25 mouse cellular contexts compared by ENCODE assay signal in the genomic region with DNA sequence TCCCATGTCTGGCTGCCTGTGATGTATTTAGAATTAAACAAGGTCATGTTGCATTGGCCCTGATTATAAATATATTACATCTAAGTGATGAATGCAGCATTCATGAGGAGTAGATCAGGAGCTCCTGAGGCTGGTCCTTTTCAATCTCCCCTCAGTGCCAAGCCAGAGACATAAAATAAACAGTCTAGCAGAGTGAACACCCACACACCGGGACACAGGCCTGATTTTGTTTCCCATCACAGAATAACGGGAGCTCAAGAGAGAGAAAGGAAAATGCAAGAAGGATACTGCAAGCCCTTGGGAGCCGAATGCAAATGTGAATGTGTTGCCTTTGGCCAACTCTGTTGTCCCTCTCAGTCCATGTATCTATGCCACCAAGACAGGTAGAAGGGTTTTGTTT.
DNase-seq lines count a peak whose midpoint lies in the region; ATAC-seq and TF ChIP-seq lines count a peak whose summit lies in the region.
"Had no signal": no experiment of that assay in that cellular context is flagged by ENCODE, and none has a peak within 500 bp of the region (broad histone marks: within the 10 kb centered on the region; RNA-seq: fewer than 3 reads in every experiment).

No protein-coding gene starts in this region.

- H3K4me1 ChIP-seq in kidney, postnatal 0 days (replicated peaks; ENCODE audit: insufficient read depth, low read length), result no peaks in the 10 kb centered on the region; the same call in 1 of the 2 replicates
- H3K4me1 ChIP-seq in kidney, adult 2 months (ENCODE audit: control insufficient read depth, insufficient read depth, low read length), result no peaks in the 10 kb centered on the region
- H3K4me1 ChIP-seq: heart, embryonic 10.5 days; heart, embryonic 13.5 days had no signal

- H3K4me2 ChIP-seq in kidney, postnatal 0 days (ENCODE audit: low read length), result no peak overlapping the region
- H3K4me2 ChIP-seq: embryonic facial prominence, embryonic 15.5 days; heart, embryonic 13.5 days; hindbrain, embryonic 12.5 days; hindbrain, embryonic 15.5 days had no signal

- no peaks in the 10 kb centered on the region for H3K36me3 ChIP-seq in kidney, postnatal 0 days (ENCODE audit: insufficient read depth, low read length)
- H3K36me3 ChIP-seq in kidney, adult 2 months (ENCODE audit: control insufficient read depth, insufficient read depth, low read length), result no peaks in the 10 kb centered on the region
- H3K36me3 ChIP-seq: embryonic facial prominence, embryonic 15.5 days; heart, embryonic 10.5 days; heart, embryonic 13.5 days; hindbrain, embryonic 12.5 days; hindbrain, embryonic 15.5 days had no signal

- no peak for TF ChIP-seq POLR2A in kidney, adult 2 months (IDR thresholded peaks at IDR 0.05; ENCODE audit: low read depth, low read length)

- no peaks in the 10 kb centered on the region for H3K27me3 ChIP-seq in kidney, postnatal 0 days (ENCODE audit: insufficient read depth, low read length)
- H3K27me3 ChIP-seq in kidney, adult 2 months (replicated peaks; ENCODE audit: control insufficient read depth, insufficient read depth, low read length), result no peaks in the 10 kb centered on the region
- H3K27me3 ChIP-seq: embryonic facial prominence, embryonic 15.5 days; heart, embryonic 13.5 days; hindbrain, embryonic 12.5 days; hindbrain, embryonic 15.5 days had no signal

- intact Hi-C loops in heart, postnatal 10 days (cut with DNase I), result no loop called here

- TF ChIP-seq CTCF in kidney, postnatal 0 days (IDR thresholded peaks at IDR 0.05; ENCODE audit: low read depth), result no peak
- no peak for TF ChIP-seq CTCF in kidney, adult 2 months (conservative IDR thresholded peaks at IDR 0.05; ENCODE audit: insufficient read depth, insufficient read length, low read depth, low read length)

- H3K9ac ChIP-seq in kidney, postnatal 0 days (ENCODE audit: low read depth, low read length), result no peak overlapping the region
- H3K9ac ChIP-seq: embryonic facial prominence, embryonic 15.5 days; forebrain, postnatal 0 days; heart, embryonic 13.5 days; hindbrain, embryonic 12.5 days; hindbrain, embryonic 15.5 days had no signal

- H3K27ac ChIP-seq in kidney, postnatal 0 days, result no peak overlapping the region
- no peak overlapping the region for H3K27ac ChIP-seq in kidney, adult 2 months (ENCODE audit: insufficient read depth, low read depth, low read length)
- H3K27ac ChIP-seq: embryonic facial prominence, embryonic 15.5 days; heart, adult 2 months; heart, embryonic 10.5 days; heart, embryonic 13.5 days; hindbrain, embryonic 12.5 days; hindbrain, embryonic 15.5 days had no signal

- no peak overlapping the region for H3K4me3 ChIP-seq in kidney, postnatal 0 days (replicated peaks; ENCODE audit: low read depth, low read length)
- no peak overlapping the region for H3K4me3 ChIP-seq in kidney, adult 2 months (ENCODE audit: insufficient read depth, low read depth, low read length)
- H3K4me3 ChIP-seq: embryonic facial prominence, embryonic 15.5 days; heart, adult 2 months; heart, embryonic 10.5 days; heart, embryonic 13.5 days; hindbrain, embryonic 12.5 days; hindbrain, embryonic 15.5 days had no signal

- DNase-seq in kidney, postnatal 0 days (ENCODE audit: low spot score), result peak; percentile 22
- no peak for DNase-seq in kidney, adult 2 months
- DNase-seq in layer of hippocampus, adult 9-11 months, result peak; percentile 34
- DNase-seq in layer of hippocampus, postnatal 25 days (ENCODE audit: extremely low spot score in 1 of 2, low spot score in 1 of 2), result no peak
- DNase-seq in right cerebral cortex, adult 18-20 months, result peak; percentile 24
- DNase-seq in right cerebral cortex, postnatal 25 days, result no peak
- DNase-seq in heart, postnatal 10 days, result no peak
- DNase-seq: adrenal gland, adult 2 months; adrenal gland, postnatal 14 days; cerebellum, adult 11-12 months; cerebellum, adult 8-10 months; cerebellum, postnatal 10 days; cerebellum, postnatal 36 days; embryo, embryonic 11 days; forebrain, postnatal 0 days; gastrocnemius, postnatal 10 days; gastrocnemius, postnatal 36 days; heart, adult 2 months had no signal

- H3K9me3 ChIP-seq in kidney, postnatal 0 days (replicated peaks; ENCODE audit: low read length), result no peaks in the 10 kb centered on the region
- H3K9me3 ChIP-seq: embryonic facial prominence, embryonic 15.5 days; heart, embryonic 10.5 days; heart, embryonic 13.5 days; hindbrain, embryonic 12.5 days; hindbrain, embryonic 15.5 days had no signal

- WGBS in kidney, postnatal 0 days, result 61% methylated on average over 3 of the region's 3 CpGs
- WGBS in kidney, adult 2 months, result 63% methylated on average over 3 of the region's 3 CpGs

- no peak for ATAC-seq in kidney, postnatal 0 days (replicated peaks; ENCODE audit: low FRiP score, low read depth)
- ATAC-seq: CD4-positive, CD25-positive, alpha-beta regulatory T cell, adult 4 months; forebrain, embryonic 14.5 days; forebrain, postnatal 0 days had no signal

Comparison
In these comparisons a context has a peak if more than half of its experiments do, and no peak if none do; other contexts are left out.
1. DNase-seq: peak in kidney, postnatal 0 days (single experiment), layer of hippocampus, adult 9-11 months (single experiment) and right cerebral cortex, adult 18-20 months (single experiment); none in kidney, adult 2 months (single experiment), layer of hippocampus, postnatal 25 days (0 of 2), right cerebral cortex, postnatal 25 days (single experiment) and heart, postnatal 10 days (0 of 2).